Mouse (Mus musculus): Measurements from ENCODE around the gene Tmem175. TPM values are rescaled to one million over a fixed set of nuclear protein-coding genes. Genes with fewer than 3 reads are reported as not detected.

The Tmem175 gene
- total RNA-seq, 2 experiments from 2014 or later = 21.2 to 31.3 TPM

- DNase-seq = no peak
These were observed 23.8 kb downstream of the Tmem175 start for GRCm38 (mm10) chr5:108653341-108653740.

- DNase-seq = no peak
These were observed 24.9 kb downstream of the Tmem175 start for GRCm38 (mm10) chr5:108654444-108654990.

GRCm38 (mm10) chr5:108655381-108655780 is 25.8 kb downstream of the Tmem175 start:
- no peak for DNase-seq

- no peak for DNase-seq
These were observed 26.5 kb downstream of the Tmem175 start for GRCm38 (mm10) chr5:108655891-108656650.

- no peak for DNase-seq
These were observed 27.8 kb downstream of the Tmem175 start for GRCm38 (mm10) chr5:108657406-108657805.

GRCm38 (mm10) chr5:108658611-108659010 is 29.0 kb downstream of the Tmem175 start:
- no peak for DNase-seq

GRCm38 (mm10) chr5:108659698-108660631 is 30.4 kb downstream of the Tmem175 start, which contains the start of gene Idua:
Gene Idua (plus strand): TSS chr5:108660331.
- peak in 1 of 2 experiments; percentile 39 for DNase-seq

- peak; percentile 96 to 98 for DNase-seq
These were observed 31.2 kb downstream of the Tmem175 start for GRCm38 (mm10) chr5:108660632-108661268.

- DNase-seq = no peak
These were observed 33.2 kb downstream of the Tmem175 start for GRCm38 (mm10) chr5:108662772-108663171.

- DNase-seq = no peak
These were observed 35.5 kb downstream of the Tmem175 start for GRCm38 (mm10) chr5:108665066-108665465.

- no peak for DNase-seq
These were observed 37.8 kb downstream of the Tmem175 start for GRCm38 (mm10) chr5:108667370-108667769.

GRCm38 (mm10) chr5:108668387-108668932 is 38.9 kb downstream of the Tmem175 start:
- no peak for DNase-seq

- DNase-seq = peak; percentile 92 to 94
These were observed 39.7 kb downstream of the Tmem175 start, which contains the start of gene Dgkq for GRCm38 (mm10) chr5:108668977-108669936. Gene Dgkq (minus strand): TSS chr5:108669672.

- no peak for DNase-seq
These were observed 40.4 kb downstream of the Tmem175 start for GRCm38 (mm10) chr5:108669986-108670385.

GRCm38 (mm10) chr5:108670785-108671184 is 41.2 kb downstream of the Tmem175 start:
- DNase-seq = peak; percentile 59 to 80

GRCm38 (mm10) chr5:108671757-108672156 is 42.2 kb downstream of the Tmem175 start:
- no peak for DNase-seq

- no peak for DNase-seq
These were observed 45.1 kb downstream of the Tmem175 start for GRCm38 (mm10) chr5:108674624-108675023.

GRCm38 (mm10) chr5:108675251-108675816 is 45.8 kb downstream of the Tmem175 start, which contains the start of gene Slc26a1:
Gene Slc26a1 (minus strand): TSS chr5:108675569.
- no peak for DNase-seq

- no peak for DNase-seq
These were observed 47.4 kb downstream of the Tmem175 start for GRCm38 (mm10) chr5:108676772-108677498.
